Mouse (Mus musculus) G1E (cell line): ENCODE measurements at regions not wholly inside any gene's neighbourhood (a gene's known extent, or its start where the extent isn't known, plus 50 kb on each side); places are given as distances from the start of the nearest gene placed in this dataset.

Experiments used
- ATAC-seq: 2 replicates; pipeline ENCODE4 v1.8.0; 2016; ENCODE audit warnings: mild to moderate bottlenecking; ENCODE audit not compliant: insufficient number of reproducible peaks, poor library complexity, low FRiP score, severe bottlenecking; ENCODE audit errors: extremely low read depth
- DNase-seq: peaks from one replicate; pipeline ENCODE4 v3.0.0; 2012; ENCODE audit warnings: low spot score
- H3K27me3 ChIP-seq: 2 replicates; pipeline ENCODE4 v1.6.1; 2012; ENCODE audit warnings: mild to moderate bottlenecking, low read length, inconsistent platforms; ENCODE audit not compliant: insufficient read depth
- H3K36me3 ChIP-seq: replicated peaks from 2 replicates; pipeline ENCODE3; 2012; ENCODE audit warnings: mild to moderate bottlenecking, inconsistent platforms
- H3K4me1 ChIP-seq: 2 replicates; pipeline ENCODE4 v1.6.1; 2012; ENCODE audit warnings: low read depth, low read length, inconsistent platforms, mixed read lengths; ENCODE audit not compliant: insufficient read depth
- H3K4me3 ChIP-seq: 2 replicates; pipeline ENCODE4 v1.5.1; 2012; ENCODE audit warnings: low read depth, mild to moderate bottlenecking, inconsistent platforms, low read length, moderate library complexity, mixed read lengths
- H3K9me3 ChIP-seq: replicated peaks from 2 replicates; pipeline ENCODE4 v1.6.1; 2012; ENCODE audit warnings: inconsistent platforms
- CTCF ChIP-seq: IDR thresholded peaks from 2 replicates; pipeline ENCODE4 v1.5.1; 2012; ENCODE audit warnings: low read depth, low read length, inconsistent platforms, mixed read lengths
- GATA1 ChIP-seq: IDR thresholded peaks from 2 replicates; pipeline ENCODE4 v1.6.1; 2012; ENCODE audit warnings: borderline replicate concordance, low read length, inconsistent platforms, mixed read lengths
- GATA2 ChIP-seq: IDR thresholded peaks from 2 replicates; pipeline ENCODE4 v1.6.1; 2012; ENCODE audit warnings: low read depth, low read length, inconsistent platforms, borderline replicate concordance
- POLR2AphosphoS5 ChIP-seq: IDR thresholded peaks from 2 replicates; pipeline ENCODE4 v1.6.1; 2012; ENCODE audit warnings: low read depth, low read length, inconsistent platforms; ENCODE audit not compliant: insufficient replicate concordance
- TAL1 ChIP-seq: conservative IDR thresholded peaks from 2 replicates; pipeline ENCODE4 v1.6.1; 2012; ENCODE audit warnings: low read depth, low read length, inconsistent platforms, mixed read lengths

- TF ChIP-seq CTCF (no peak), GATA1 (no peak)
- no peaks in the 10 kb centered on the region for H3K36me3 ChIP-seq
- DNase-seq (no peak), ATAC-seq (no peak)
- H3K9me3 ChIP-seq, result peaks cover 13% of the 10 kb centered on the region
- no peaks in the 10 kb centered on the region for H3K4me1 ChIP-seq
- no peaks in the 10 kb centered on the region for H3K27me3 ChIP-seq
- no peak overlapping the region for H3K4me3 ChIP-seq
Measured at GRCm38 (mm10) chr9:47942761-47943583, 218.9 kb upstream of the Nxpe4 start.

GRCm38 (mm10) chr9:47946226-47946625, 215.6 kb upstream of the Nxpe4 start:
- no peaks in the 10 kb centered on the region for H3K4me1 ChIP-seq
- TF ChIP-seq GATA1, result no peak
- no peak for TF ChIP-seq CTCF
- TF ChIP-seq GATA2, result no peak
- TF ChIP-seq POLR2AphosphoS5, result no peak
- no peak for TF ChIP-seq TAL1
- ATAC-seq, result no peak
- no peak for DNase-seq
- H3K36me3 ChIP-seq, result no peaks in the 10 kb centered on the region
- no peaks in the 10 kb centered on the region for H3K27me3 ChIP-seq
- H3K9me3 ChIP-seq, result peaks cover 14% of the 10 kb centered on the region
- no peak overlapping the region for H3K4me3 ChIP-seq

DNA sequence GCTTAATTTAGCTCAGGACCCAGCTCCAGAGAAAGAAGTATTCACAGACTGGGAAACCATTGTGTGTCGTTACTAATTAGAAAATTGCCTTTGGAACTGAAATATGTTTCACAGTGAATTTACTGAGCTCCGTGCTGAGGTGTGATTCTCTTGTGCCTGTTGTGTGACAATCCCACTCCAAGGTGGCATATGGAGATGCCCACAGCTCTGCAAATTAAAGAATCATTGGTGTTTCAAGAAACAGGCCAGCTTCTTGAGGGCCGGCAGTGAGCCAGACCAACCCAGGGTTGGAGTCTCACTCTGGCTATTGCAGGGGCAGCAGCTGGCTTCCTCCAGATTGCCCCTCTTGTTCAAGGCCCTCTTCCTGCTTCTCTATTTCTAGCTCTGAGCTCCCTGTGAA, 203.9 kb upstream of the Nxpe4 start:
- no peak for TF ChIP-seq CTCF
- no peak for TF ChIP-seq GATA1
- no peak for TF ChIP-seq POLR2AphosphoS5
- TF ChIP-seq TAL1, result no peak
- no peak for TF ChIP-seq GATA2
- H3K4me1 ChIP-seq, result no peaks in the 10 kb centered on the region
- no peak overlapping the region for H3K4me3 ChIP-seq
- no peaks in the 10 kb centered on the region; the same call in 1 of the 2 replicates for H3K9me3 ChIP-seq
- no peak for ATAC-seq
- no peaks in the 10 kb centered on the region for H3K27me3 ChIP-seq
- H3K36me3 ChIP-seq, result no peaks in the 10 kb centered on the region
- DNase-seq, result no peak

DNA sequence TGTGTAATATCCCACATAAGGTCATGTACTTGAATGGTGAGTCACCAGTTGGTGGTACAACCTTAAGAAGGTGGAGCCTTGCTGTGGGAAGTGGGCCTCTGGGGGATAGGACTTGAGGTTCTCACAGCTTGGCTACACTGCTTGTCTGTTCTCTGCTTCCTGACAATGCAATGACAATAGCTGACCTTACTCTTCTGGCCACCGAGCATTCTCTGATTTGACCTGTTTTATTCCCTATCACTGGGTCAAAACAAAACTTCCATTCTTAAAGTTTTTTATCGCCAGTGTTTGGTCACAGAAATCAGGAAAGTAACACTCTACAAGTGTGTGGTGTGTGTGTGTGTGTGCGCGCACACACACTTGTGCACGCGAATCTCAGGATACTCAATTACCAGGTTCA, 203.0 kb upstream of the Nxpe4 start:
- no peaks in the 10 kb centered on the region for H3K27me3 ChIP-seq
- H3K4me1 ChIP-seq, result no peaks in the 10 kb centered on the region
- DNase-seq (no peak), ATAC-seq (no peak)
- H3K4me3 ChIP-seq, result no peak overlapping the region
- H3K9me3 ChIP-seq, result no peaks in the 10 kb centered on the region; the same call in 1 of the 2 replicates
- TF ChIP-seq CTCF (no peak), GATA1 (no peak), POLR2AphosphoS5 (no peak), TAL1 (no peak), GATA2 (no peak)
- H3K36me3 ChIP-seq, result no peaks in the 10 kb centered on the region

DNA sequence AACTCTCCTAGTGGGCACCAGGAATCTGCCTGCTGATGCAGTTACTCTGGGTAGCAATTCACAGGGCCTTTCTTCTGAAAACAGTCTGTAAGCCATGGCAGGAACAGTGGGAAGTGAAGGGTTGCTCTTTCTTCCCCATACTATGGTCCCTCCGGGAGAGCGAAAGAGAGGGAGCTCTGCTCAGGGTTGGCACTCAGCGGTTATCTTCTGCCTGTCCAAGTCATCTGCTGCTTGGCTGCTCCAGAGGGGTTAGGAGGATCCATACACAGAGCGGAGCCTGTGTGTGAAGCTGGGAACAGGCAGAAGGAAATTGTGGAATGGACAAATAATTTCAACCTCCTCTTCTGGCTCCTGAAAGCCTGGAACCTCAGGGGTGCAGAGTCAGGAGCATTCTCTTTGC, 200.6 kb upstream of the Nxpe4 start:
- ATAC-seq, result no peak
- no peak overlapping the region for H3K4me3 ChIP-seq
- TF ChIP-seq GATA2 (no peak), GATA1 (no peak), POLR2AphosphoS5 (no peak), CTCF (no peak), TAL1 (no peak)
- no peaks in the 10 kb centered on the region for H3K27me3 ChIP-seq
- no peak for DNase-seq
- H3K4me1 ChIP-seq, result no peaks in the 10 kb centered on the region
- no peaks in the 10 kb centered on the region; the same call in 1 of the 2 replicates for H3K9me3 ChIP-seq
- no peaks in the 10 kb centered on the region for H3K36me3 ChIP-seq

- DNase-seq (no peak), ATAC-seq (no peak)
- TF ChIP-seq POLR2AphosphoS5, result no peak
- no peak for TF ChIP-seq TAL1
- no peak for TF ChIP-seq CTCF
- TF ChIP-seq GATA1, result no peak
- no peak for TF ChIP-seq GATA2
- H3K9me3 ChIP-seq, result no peaks in the 10 kb centered on the region; the same call in 1 of the 2 replicates
- no peaks in the 10 kb centered on the region for H3K36me3 ChIP-seq
- no peak overlapping the region for H3K4me3 ChIP-seq
- H3K4me1 ChIP-seq, result no peaks in the 10 kb centered on the region
- H3K27me3 ChIP-seq, result no peaks in the 10 kb centered on the region
Measured at GRCm38 (mm10) chr9:47962161-47962560, 199.7 kb upstream of the Nxpe4 start.
